Mouse (Mus musculus): ENCODE results near the gene Slco1a1. TPM values are rescaled to one million over a fixed set of nuclear protein-coding genes. Genes with fewer than 3 reads are reported as not detected.

Gene Slco1a1
- polyA plus RNA-seq (2015; fragmentation: Nextera tagmentation; extraction: Ambion mirVana): not detected in 2 replicates

DNA sequence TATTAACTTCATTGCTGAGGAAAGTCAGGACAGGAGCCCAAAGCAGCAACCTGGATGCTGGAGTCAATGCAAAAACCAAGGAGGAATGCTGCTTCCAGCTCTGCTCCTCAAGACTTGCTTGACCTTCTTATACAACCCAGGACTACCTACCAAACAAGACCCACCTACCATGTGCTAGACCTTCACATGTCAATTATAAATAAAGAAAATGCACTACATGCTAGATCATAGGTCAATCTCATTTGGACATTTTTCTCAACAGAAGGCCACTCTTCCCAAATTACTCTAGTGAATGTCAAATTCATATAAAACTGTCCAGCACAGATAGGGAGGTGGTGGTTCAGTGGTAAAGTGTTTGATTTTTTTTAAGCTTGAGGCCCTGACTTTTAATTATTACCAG, at the start of gene Slco1a1:
Slco1a1 (minus strand) TSS at position 101 of the 400 bp plus-strand sequence.

Other genes with a start within 250 kb of the Slco1a1 start
- not detected in 2 replicates for gene Gm5724, start 173.2 kb downstream of the Slco1a1 start, polyA plus RNA-seq (2015; fragmentation: Nextera tagmentation; extraction: Ambion mirVana)
- not detected in 2 replicates for gene Slco1a4, start 90.8 kb downstream of the Slco1a1 start, polyA plus RNA-seq (2015; fragmentation: Nextera tagmentation; extraction: Ambion mirVana)
- gene Gm6614, start 64.5 kb upstream of the Slco1a1 start, polyA plus RNA-seq (2015; fragmentation: Nextera tagmentation; extraction: Ambion mirVana): not detected in 2 replicates

All from urinary bladder, postnatal 0 days (tissue).